Mouse (Mus musculus) urinary bladder, adult 18-20 months (tissue): ENCODE results near the gene Vwa8.
"Not testable (repeated sequence)": the region's sequence is repeated elsewhere in the genome, so short reads cannot be mapped to it uniquely, and the experiment has no call there.

Source experiments
- DNase-seq, 2 experiments: peaks; one replicate each; pipeline ENCODE4 v3.0.0; 2022; ENCODE audit warnings: low spot score in 2 of 2, mixed read lengths in 2 of 2

Gene Vwa8

DNA sequence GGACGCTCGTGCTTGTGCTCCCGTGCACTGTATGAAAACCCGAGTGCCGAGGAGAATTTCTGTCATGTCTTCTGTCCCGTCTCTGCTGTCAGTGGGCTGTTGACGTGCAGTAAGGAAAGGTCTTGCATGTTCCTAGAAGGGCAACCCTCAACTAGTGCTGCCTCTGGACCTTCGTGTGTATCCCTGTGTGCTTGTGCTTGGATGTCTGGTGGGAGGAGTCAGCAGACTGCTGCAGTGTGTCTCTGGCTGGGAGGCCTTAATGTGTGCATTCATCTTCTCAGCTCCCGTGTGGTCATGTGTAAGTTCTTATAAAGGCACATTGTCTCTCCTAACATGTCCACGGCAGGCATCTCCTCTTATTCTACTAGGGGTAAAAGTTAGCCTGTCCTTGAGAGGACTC is 32.7 kb downstream of the Vwa8 start:
- no peak for DNase-seq

DNA sequence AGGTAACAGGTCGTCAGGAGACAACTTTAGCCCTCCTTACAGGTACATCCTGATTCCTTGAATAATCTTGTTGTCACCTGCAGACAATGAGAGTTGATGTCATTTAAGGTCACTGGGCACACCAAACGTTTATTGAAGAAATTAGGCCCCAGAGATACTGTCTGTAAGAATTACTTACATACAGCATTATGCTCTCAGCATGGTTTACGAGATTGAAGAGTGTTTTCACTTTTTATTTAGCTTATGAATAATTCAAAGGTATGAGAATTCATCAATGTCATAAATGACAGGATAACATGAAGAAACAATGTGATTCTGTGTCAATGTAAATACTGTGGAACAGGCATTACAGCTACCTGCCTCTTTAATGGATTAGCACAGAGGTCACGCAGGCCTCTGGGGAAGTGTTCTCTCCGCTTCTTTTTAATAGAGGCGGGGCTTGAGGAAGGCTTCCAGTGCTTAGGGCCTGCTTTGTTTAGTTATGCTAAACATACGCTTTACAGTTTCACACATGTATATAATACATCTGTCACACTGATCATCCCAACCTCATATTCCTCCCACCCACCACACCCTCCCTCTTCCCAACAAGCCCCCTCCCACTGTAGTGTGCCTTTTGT is 37.2 kb downstream of the Vwa8 start:
- DNase-seq = no peak

DNA sequence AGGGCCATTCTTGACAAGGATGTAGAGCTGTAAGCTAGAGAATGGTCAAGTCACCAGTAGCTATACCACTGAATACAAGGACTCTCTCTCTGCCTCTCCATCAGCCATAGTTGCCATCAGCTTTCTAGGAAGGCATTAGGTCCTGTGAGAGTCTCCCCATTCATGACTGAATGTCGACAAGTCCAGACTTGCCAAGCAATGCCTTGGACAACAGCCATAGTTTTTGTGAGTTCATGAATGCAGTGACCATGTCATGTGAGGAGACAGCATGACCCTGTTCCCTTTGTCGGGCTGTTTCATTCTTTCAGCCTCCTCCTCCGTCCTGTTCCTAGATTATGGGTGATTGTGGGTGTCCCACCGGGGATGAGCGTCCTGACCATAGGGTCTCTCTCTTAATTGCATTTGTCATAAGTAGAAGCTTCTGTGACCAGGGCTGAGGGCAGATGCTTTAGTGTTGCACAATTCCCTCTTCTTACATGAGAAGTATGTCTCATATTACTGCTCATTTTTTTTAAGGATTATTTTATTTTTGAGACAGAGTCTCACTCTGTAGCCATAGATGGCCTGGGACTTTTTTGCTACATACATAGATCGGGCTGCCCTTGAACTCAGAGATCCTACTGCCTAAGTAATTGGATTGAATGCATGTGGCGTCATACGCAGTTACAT is 37.8 kb downstream of the Vwa8 start:
- DNase-seq = no peak

DNA sequence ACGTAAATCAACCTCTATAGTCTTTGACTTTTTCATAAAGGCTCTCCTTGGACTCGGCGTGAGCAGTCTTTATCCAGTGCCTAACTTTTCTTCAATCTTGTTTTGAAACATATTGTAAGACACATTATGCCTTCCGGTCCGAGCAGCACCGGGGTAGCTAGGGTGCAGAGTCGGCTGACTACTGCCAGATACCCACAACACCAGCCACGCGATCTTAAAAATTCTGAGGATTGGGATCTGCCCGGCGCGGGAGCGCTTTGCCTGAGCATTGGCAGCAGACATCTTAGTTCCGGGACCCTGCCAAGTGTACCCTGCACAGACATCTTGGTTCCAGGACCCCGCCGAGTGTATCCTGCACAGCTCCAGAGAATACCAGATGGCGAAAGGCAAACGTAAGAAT is 38.6 kb downstream of the Vwa8 start:
- not testable (repeated sequence) for DNase-seq

DNA sequence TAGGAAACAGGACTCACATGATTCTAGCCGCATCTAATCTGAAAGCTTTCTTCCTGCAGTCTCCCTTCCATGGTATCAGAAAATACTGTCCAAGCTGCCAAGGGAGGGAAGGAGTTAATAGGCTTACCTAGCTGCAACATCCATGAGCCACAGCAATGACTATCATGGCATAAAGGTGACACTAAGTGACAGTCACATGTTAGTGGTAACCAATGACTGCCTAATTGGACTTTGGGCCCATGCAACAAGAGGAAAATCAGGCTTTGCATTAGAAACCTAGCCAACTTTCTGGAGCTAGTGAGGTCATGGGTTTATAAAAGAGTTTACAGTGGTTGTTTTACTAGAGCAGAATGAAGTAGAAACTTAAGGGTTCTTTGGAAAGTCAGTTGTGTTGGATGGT is 46.6 kb downstream of the Vwa8 start:
- DNase-seq = no peak

DNA sequence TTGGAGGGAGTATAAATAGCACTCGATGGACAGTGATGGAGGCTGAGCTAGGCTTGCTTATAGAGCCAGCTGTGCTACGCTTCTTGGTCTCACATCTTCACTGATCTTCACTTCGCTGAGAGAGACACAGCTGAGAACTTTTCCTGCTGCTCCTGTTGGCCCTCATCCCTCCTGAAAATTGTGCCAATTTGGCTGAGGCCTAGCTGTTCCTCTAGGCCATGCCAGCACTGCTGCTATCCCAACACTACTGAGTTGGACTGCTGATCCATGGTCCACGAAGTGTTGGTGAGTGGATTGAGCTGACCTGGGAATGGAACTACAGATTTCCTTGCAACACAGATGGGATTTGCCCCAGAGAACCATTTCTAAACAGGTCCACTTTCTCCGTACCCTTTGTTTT is 47.4 kb downstream of the Vwa8 start:
- DNase-seq = peak in 1 of 2 experiments; percentile 7

DNA sequence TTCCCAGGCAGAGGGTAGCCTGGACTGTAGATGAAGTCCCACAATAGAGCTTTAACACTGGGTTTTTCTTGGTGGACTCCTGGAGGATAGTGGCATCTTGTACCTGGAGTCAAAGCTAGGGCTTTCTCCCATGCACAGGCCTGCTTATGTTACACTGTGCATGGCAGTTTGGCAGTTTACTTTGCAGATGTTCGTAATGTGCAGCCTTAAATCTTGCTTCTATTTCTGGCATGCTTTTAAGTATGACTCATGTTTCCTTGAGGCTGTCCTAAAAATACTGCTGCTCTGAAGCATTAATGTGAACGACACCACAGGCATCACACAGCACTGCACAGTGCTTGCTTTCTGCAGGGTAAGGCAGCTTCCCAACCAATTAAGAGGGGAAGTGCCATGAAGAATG is 51.9 kb downstream of the Vwa8 start:
- no peak for DNase-seq

DNA sequence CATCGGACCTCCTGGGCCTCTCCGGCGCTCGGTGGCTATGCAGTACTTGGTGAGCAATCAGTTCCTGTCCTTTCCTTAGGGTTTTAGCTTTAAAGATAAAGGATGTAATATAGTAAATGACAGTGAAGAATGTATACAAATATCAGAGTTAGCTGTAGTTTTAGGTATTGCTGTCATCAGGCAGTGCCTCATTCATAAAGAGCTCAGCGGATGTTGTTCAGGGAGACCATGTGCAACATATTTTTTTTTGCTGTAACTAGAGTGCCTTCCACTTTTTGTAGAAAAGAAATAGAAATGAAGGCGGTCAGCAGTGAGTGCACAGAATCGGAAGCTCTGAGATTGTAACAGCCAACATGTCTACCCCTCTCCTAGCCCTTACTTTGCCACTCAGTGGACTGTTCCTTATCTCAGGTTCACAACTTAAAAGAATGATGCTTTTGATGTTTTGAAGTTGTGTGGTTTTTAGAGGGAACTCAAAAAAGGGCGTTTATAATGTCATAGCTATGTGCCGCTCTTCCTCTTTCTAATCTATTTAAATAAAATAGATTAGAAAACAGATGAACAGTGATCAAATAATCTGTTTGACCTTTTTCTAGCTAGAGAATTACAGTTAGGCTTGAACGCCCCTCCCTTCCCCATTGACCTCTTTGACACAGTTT is 59.5 kb downstream of the Vwa8 start:
- DNase-seq = no peak

DNA sequence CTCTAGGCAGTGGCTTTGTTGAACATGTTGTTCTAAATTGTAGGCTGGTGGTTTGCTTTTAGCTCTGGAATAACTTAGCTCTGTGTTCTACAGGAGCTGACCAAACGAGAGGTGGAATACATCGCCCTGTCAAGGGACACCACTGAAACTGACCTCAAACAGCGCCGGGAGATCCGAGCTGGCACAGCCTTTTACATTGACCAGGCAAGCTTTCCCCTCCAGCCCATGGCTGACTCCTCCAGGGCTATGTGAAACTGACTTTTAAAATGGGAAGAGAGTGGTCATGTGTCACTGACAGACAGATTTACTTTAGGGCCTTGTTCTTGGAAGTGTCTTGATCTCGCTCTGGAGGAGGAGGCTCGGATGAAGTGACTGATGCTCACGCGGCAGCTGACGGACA is 63.2 kb downstream of the Vwa8 start:
- no peak for DNase-seq

DNA sequence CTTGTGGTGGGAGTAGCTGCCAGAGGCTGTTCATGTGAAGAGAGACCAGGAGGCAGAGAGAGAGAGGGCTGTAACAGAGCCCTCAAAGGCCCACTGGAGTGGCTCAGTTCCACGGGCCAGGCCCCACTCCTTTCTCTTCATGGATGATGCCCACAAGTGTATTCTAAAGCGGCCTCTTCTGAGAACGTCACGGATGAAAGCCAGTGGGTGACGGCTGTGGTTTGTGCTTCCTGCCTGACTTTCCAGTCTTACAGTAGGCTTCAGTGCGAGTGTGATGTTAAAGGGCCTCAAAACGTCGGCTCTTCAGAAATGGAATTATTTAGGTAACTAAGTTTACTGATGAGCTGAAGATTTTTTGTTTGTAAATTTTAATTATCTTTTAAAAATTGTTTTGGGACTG is 65.3 kb downstream of the Vwa8 start:
- DNase-seq = no peak

DNA sequence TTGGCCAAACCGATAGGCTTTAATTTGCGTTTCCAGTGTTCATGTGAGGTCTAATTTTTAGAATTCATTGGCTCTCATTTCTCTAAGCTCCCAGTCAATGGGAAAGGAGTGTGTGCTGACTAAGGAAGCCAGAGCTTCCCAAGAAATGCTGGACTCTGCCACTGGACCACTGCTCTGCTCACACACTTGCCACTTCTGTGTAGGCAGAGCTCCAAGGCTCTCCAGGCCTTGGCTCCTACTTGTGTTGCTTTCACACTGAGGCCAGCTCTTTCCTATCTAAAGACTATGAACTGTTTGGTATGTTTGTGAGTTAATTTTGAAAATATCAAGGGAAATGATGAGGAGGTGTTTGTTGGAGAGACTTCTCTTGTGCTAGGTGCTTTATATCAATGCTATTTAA is 67.8 kb downstream of the Vwa8 start:
- no peak for DNase-seq

DNA sequence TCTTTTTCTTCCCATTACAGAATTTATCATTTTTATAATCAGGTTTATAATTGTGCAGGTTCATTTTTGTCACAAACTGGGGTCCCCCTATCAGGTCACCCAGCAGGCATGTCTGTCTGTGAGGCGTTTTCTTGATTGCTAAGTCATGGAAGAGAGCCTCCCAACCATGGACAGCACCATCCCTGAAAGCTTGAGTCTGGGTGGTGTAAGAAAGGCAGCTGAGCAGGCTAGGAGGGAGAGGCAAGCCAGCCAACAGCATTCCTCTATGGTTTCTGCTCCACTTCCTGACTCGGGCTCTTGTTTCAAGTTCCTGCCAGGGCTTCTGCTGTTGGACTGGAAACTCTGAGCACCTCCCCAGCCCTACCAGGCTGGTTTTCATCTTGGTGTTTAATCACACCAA is 72.4 kb downstream of the Vwa8 start:
- DNase-seq = no peak

DNA sequence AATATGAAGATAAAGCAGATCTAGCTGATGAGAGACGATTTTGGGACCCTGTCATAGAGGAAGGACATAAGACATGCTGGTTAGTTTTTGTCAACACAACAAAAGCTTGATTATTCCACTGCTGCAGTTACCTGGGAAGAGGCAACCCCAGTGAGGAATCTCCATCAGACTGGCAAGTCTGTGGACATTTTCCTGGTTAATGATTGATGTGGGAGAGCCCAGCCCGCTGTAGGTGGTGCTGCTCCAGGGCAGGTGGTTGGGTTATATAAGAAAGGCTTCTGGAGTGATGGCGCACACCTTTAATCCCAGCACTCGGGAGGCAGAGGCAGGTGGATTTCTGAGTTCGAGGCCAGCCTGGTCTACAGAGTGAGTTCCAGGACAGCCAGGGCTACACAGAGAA is 74.8 kb downstream of the Vwa8 start:
- no peak for DNase-seq

DNA sequence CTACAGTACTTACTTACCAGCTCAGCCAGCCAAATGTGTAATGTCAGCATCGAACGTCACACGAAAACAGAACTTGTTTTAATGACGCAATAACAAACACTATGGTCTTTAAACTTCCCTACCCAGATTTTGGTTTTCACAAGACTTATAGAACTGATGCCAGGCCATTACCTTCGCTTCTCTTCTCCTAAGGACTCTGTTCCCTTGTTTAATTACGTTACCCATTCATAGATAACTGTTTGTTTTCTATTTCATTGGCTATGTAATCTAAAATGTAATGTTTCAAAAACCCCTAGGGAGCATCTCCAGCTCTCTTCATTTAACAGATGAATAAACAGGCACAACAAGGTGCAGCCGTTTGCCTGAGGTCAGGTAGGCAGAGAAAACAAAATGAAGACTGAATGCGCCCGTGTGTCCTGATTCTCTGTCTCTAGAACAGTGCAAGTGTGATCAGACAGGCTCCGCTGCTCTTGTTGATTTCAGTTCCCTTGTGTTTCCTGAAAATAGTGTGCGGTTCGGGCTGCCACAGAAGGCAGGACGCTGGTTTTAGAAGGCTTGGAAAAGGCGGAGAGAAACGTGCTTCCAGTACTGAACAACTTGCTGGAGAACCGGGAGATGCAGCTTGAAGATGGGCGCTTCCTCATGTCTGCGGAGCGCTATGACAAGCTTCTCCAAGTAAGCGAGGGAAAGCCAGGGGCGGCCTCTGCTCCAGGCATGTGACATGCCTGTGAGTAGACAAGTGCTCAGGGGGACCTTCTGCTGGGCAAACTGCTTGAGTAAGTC is 76.1 kb downstream of the Vwa8 start:
- no peak for DNase-seq

DNA sequence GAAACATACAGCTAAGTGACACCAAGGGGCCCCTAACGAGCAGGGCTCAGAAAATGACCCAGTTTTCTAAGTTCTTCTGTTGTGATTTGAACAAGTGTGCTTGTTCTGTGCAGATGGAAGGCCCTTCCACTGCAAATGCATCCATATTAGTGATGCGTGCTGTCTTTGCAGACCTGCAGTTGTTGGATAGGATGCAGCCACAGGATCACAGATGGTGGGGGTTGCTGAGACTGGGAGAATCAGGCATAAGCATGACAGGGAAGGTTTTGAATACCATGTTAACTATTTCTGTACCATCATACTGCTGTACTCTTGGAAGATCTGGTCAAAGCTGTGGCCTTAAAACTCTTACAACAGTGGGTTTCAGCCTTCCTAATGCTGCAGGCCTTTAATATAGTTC is 83.2 kb downstream of the Vwa8 start:
- DNase-seq = no peak

DNA sequence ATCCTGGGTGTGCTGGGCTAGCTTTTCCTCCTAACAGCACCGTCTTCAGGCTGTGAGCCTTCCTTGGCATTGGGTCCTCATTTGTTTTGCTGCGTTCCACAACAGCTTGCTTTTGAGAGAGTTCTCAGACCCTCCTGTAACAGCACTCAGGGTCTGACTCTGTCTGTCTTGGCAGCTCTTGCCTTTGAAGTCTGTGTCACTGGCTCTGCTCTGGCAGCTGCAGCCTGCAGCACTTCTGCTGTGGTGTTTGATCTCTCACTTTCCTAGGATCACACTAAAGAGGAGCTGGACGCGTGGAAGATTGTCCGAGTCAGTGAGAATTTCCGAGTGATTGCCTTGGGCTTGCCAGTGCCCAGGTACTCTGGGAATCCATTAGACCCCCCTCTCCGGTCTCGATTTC is 84.5 kb downstream of the Vwa8 start:
- no peak for DNase-seq

DNA sequence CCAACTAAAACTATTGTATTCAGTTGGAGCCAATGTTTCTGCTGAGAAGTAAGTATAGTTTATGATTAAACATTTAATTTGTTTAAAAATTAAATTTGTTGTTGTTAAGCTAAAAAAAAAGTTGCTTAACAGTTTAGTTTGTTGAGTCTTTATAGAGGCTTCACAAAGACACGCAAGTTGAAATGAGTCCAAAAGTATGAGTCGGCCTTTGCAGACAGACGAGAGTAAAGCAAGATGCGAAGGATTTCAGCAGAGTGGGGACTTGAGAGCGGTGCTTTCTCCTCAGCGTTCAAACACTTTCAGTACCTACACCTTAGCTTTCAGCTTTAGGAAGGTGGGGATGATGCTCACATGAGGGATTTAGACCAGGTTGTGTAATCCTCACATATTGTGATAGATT is 85.7 kb downstream of the Vwa8 start:
- DNase-seq = no peak

DNA sequence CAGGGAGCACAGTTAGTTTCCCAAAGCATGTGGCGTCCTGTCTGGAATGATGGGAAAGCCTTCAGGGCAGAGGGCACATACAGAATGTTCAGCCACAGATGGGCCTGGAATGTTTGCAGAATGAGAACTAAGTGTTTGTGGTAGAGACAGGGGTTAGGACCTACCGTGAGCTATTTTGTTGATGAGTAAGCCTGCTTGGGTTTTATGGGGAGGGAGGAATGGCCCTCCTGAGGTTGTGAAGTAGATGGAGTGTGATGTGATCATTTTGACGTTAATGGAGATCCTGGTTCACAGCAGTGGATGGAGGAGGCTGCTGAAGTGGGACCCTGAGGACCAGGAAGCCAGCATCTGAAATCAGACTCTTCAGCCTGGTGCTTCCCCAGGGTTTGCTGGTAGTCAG is 86.9 kb downstream of the Vwa8 start:
- no peak for DNase-seq

DNA sequence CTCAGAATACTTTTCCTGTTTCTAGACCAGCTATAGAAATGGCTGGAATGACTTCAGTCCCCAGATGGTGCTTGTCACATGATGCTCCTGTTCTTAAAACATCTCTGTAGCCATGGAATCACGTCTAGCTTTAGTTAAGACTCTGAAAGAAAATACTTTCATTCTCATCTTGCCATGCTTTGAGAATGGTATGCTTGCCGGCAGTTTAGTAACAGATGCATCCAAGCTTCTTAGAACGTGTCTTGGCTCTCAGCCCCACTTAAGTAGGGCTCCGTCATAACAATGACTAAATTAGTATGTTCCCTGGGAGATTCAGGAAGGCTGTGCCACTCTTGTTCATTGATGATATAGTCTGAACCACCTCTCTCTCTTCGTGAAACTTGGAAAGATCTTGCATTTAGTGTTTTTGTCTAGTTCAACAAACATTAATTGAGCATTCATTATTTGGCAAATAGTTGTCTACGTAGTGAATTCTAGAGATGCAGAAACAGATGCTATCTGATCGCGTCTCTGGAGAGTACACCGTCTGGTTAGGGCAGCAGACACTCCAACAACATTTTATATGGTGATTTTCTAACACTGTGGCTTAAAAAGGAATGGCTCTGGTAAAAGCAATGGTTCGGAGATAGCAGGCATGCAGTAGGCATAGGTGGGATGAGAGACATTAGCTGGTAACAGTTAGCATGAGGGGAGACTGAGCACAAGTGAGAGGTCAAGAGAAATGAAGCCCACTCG is 93.1 kb downstream of the Vwa8 start:
- no peak for DNase-seq

DNA sequence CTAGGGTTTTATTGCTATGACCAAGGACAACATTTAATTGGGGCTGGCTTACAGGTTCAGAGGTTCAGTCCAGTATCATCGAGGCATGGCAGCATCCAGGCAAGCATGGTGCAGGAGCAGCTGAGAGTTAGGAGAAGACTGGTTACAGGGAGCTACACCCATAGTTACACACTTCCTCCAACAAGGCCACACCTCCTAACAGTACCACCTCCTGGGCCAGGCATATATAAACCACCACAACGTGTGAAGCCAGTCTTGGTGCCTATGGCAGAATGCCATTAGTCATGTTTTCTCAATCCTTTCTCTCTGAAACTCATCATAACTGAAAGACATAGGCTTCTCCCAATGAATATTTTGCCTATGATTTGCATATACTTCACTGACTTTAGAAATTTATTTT is 106.9 kb downstream of the Vwa8 start:
- DNase-seq = no peak

DNA sequence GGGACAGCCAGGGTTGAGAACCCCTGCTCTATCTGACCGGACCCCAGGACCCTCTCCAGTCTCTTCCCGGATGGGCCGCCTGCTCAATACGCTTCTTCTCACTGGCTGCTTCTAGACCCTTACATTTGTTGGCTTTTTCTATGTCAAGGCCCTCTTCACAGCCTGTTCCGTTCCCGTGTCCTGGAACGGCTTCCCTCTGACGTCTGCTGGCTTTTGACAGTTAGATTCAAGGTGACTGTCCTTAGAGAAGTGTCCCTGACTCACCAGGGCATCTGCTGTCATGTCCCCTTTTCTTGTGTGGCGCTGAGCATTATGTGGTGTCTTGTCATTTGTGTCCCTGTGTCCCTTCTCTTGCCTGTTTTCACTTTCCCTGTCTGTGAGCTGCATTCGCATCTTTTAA is 121.8 kb downstream of the Vwa8 start:
- DNase-seq = no peak

DNA sequence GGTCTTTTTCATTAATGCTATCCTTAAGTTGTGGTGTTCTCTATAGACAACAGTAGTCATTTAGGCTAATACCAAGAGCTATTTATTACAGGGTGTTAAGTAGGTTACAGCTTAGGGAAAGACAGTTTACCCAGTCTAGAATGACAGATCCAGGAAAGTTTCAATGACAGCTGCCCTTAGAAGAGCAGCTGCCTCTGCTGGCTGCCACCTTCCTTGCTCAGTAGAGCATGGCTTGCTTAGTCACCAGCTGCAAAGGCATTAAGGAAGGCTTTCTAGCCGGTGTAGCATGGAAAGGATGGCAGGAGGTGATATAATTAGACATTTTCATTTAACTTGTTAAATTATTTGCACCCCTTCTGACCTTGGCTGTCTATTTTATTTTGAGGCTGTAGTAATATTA is 123.6 kb downstream of the Vwa8 start:
- no peak for DNase-seq
